Mouse (Mus musculus) midbrain, postnatal 0 days (tissue): ENCODE measurements at regions not wholly inside any gene's neighbourhood (a gene's known extent, or its start where the extent isn't known, plus 50 kb on each side); places are given as distances from the start of the nearest gene placed in this dataset.

ENCODE experiments used
- ATAC-seq: fragments of 200-750 bp; cut with Nextera tagmentation; 2 replicates; pipeline ENCODE4 v1.8.0; 2017; ENCODE audit warnings: moderate number of reproducible peaks, mild to moderate bottlenecking, moderate TSS enrichment, moderate library complexity; ENCODE audit not compliant: low FRiP score
- DNase-seq: peaks from one replicate; pipeline ENCODE4 v3.0.0-alpha.2; 2015; ENCODE audit warnings: low spot score
- H3K27ac ChIP-seq: fragments of 300-500 bp; sonication (generic); 2 replicates; pipeline ENCODE4 v1.5.1; 2014; ENCODE audit warnings: low read depth, mild to moderate bottlenecking, low read length, mixed read lengths
- H3K27me3 ChIP-seq: fragments of 300-500 bp; sonication (generic); 2 replicates; pipeline ENCODE4 v1.6.1; 2014; ENCODE audit warnings: low read length, control low read depth, mixed read lengths; ENCODE audit not compliant: insufficient read depth
- H3K36me3 ChIP-seq: fragments of 300-500 bp; sonication (generic); 2 replicates; pipeline ENCODE4 v1.6.1; 2014; ENCODE audit warnings: low read length, control low read depth, mixed read lengths; ENCODE audit not compliant: insufficient read depth
- H3K4me1 ChIP-seq: fragments of 300-500 bp; sonication (generic); 2 replicates; pipeline ENCODE4 v1.6.1; 2014; ENCODE audit warnings: mild to moderate bottlenecking, control low read depth, antibody characterized with exemption, low read length, mixed read lengths; ENCODE audit not compliant: insufficient read depth
- H3K4me2 ChIP-seq: fragments of 300-500 bp; sonication (generic); 2 replicates; pipeline ENCODE4 v1.6.1; 2014; ENCODE audit warnings: low read depth, mild to moderate bottlenecking, low read length, mixed read lengths; ENCODE audit not compliant: poor library complexity, severe bottlenecking
- H3K4me3 ChIP-seq: fragments of 300-500 bp; sonication (generic); 2 replicates; pipeline ENCODE4 v1.5.1; 2014; ENCODE audit warnings: low read depth, mild to moderate bottlenecking, low read length, moderate library complexity
- H3K9ac ChIP-seq: fragments of 300-500 bp; sonication (generic); replicated peaks from 2 replicates; pipeline ENCODE4 v1.6.1; 2014; ENCODE audit warnings: mild to moderate bottlenecking, low read length, moderate library complexity, mixed read lengths; ENCODE audit not compliant: poor library complexity, severe bottlenecking
- H3K9me3 ChIP-seq: fragments of 300-500 bp; sonication (generic); 2 replicates; pipeline ENCODE4 v1.6.1; 2016; ENCODE audit warnings: low read length, control low read depth
- CTCF ChIP-seq: IDR thresholded peaks from 2 replicates; pipeline ENCODE4 v1.5.1; 2016; ENCODE audit warnings: antibody characterized with exemption, mild to moderate bottlenecking
- WGBS: fragments of 180-500 bp; shearing (Covaris S2); extraction: QIAGEN DNeasy Blood & Tissue Kit; methylation state at CpG from one replicate; pipeline ENCODE4 v1.1.7; 2014; 5-methylcytosine and 5-hydroxymethylcytosine counted together

DNA sequence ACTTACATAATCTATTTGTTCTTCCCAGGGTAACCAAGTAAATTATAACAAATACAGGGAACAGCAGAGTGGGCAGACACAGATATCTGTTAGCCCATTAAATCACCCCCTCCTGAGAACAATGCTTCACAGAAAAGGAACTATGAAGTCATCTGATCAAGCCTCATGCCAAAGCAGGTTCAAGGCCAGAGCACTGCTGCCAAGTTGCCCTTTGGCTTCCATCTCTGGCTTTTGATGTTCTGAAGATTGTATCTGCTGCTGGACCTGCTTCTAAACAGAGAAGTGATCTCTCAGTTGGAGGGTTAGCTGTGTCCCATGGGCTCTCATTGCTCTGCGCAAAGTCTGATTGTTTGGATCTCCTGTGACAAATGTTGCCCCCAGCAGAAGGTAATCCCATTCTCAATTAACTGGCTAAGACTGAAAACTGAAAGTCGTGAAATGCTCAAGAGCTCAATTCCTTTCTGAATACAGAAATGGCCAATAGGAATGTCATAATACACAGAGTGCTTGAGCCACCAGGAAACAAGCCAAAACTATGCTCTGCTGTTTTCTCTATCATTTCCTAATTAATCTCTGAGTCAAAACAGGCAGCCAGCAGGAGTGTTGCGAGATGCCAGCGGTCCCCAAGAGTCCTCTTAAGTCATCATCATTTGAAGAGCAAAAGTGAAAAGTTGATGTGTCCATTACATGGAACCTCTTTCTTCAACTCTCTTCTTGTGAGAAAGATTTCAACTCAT, 102.0 kb upstream of the Far2 start:
- no peaks in the 10 kb centered on the region for H3K36me3 ChIP-seq
- DNase-seq (no peak), ATAC-seq (no peak)
- H3K27me3 ChIP-seq = no peaks in the 10 kb centered on the region
- H3K9me3 ChIP-seq = no peaks in the 10 kb centered on the region
- H3K4me1 ChIP-seq = no peaks in the 10 kb centered on the region
- no peak overlapping the region for H3K9ac ChIP-seq
- no peak overlapping the region for H3K27ac ChIP-seq
- no peak overlapping the region for H3K4me2 ChIP-seq
- TF ChIP-seq CTCF = no peak
- no peak overlapping the region for H3K4me3 ChIP-seq
- 76% methylated on average over 4 of the region's 4 CpGs for WGBS

DNA sequence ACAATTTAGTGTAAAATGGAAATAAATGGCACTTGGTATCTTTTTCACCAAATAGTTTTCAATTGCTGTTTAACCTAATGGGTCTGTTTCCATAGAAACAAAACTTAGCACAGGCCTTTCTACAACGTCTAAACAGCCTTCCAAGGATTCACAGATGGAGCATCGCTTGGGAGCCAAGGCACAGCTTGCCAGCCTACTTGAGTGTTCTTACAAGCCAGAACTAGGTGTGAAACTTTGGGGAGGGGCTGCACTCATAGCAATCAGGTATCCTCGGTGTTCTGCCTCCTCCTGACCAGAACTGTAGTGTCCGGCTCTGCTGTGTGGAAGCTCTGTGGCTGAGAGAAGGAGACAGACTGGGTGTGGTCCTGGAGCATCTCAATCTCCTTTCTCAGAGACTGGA, 99.1 kb upstream of the Far2 start:
- ATAC-seq = no peak
- no peak for DNase-seq
- no peak overlapping the region for H3K9ac ChIP-seq
- no peak overlapping the region for H3K4me2 ChIP-seq
- no peaks in the 10 kb centered on the region for H3K9me3 ChIP-seq
- no peak overlapping the region for H3K27ac ChIP-seq
- H3K4me1 ChIP-seq = no peaks in the 10 kb centered on the region
- H3K27me3 ChIP-seq = no peaks in the 10 kb centered on the region
- no peaks in the 10 kb centered on the region for H3K36me3 ChIP-seq
- TF ChIP-seq CTCF = no peak
- no peak overlapping the region for H3K4me3 ChIP-seq
- 82% methylated on average over 4 of the region's 4 CpGs for WGBS

DNA sequence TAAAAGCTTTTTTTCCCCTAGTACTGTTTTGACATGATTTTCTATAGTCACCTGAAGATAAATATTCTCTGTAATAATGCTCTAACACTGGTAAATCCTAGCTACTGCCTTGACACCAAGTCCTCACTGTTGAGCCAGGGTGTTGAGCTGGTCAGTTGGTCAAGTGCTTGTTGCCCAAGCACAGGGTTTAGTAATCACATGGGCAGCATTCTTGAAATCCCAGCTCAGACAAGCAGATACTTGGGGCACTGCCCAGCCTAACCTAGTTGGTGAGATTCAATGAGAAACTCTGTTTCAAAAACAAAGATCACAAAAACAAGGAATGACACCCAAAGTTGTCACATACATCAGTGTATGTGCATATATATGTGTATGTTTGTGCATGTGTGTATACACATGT, 95.4 kb upstream of the Far2 start:
- DNase-seq (no peak), ATAC-seq (no peak)
- no peak for TF ChIP-seq CTCF
- Histone ChIP-seq H3K9ac (no peak overlapping the region), H3K4me1 (no peaks in the 10 kb centered on the region), H3K27me3 (no peaks in the 10 kb centered on the region), H3K4me2 (no peak overlapping the region), H3K4me3 (no peak overlapping the region), H3K36me3 (no peaks in the 10 kb centered on the region), H3K9me3 (no peaks in the 10 kb centered on the region), H3K27ac (no peak overlapping the region)

DNA sequence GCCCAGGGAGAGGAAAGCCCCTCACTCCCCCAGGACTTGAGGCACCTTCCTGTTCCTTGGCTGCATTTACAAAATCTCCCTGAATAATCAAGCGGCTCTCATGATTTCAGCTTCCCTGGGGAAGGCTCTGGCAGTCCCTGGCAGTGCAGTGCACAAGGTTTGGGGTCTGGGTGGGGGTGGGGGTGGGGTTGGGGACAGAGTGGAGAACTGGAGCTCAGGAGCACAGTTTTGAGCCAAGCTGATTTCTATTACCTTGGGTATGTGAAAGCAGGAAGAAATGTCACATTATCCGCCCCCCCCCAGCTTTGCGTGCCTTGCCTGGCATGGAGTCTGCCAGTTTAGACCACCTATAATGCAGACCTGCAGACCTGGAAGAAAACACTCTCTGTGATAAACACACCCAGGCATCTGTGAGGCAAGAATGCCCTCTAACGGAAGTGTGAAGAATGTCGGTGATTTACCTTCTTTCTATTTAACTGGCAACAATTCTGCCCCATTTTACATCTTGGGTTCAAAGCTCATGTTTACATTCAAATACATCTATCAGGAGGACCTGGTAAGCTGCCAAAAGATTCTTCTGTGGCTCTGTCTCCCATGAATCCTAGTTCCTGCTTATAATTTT, 93.9 kb upstream of the Far2 start:
- Histone ChIP-seq H3K27me3 (no peaks in the 10 kb centered on the region), H3K4me2 (no peak overlapping the region), H3K9me3 (no peaks in the 10 kb centered on the region), H3K27ac (no peak overlapping the region), H3K4me3 (no peak overlapping the region), H3K36me3 (no peaks in the 10 kb centered on the region), H3K9ac (no peak overlapping the region), H3K4me1 (no peaks in the 10 kb centered on the region)
- ATAC-seq (peak; percentile 71; the same call in 1 of the 2 replicates), DNase-seq (peak; percentile 69)
- 50% methylated on average over 5 of the region's 5 CpGs for WGBS
- peak; percentile 76 for TF ChIP-seq CTCF

DNA sequence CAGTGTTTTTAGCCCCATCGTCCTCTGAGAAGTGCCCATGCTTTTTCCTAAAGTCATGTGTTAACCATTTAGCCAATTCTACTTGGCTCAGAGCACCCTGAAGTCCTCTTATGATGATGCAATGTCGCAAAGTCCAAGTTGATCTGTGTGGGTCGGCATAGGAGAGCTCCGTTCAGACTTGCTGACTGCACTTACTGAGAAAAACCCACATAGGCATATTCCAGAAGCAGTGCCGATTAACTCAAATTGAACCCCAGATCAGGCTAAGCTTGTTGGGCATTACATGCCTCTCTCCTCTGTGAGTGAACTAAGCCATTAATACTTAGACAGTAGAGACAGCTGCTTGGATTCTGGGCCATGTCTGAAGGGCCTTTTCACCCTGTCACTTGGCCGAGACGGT, 93.3 kb upstream of the Far2 start:
- no peaks in the 10 kb centered on the region for H3K36me3 ChIP-seq
- no peak overlapping the region for H3K4me2 ChIP-seq
- H3K4me3 ChIP-seq = no peak overlapping the region
- no peak overlapping the region for H3K27ac ChIP-seq
- H3K27me3 ChIP-seq = no peaks in the 10 kb centered on the region
- no peaks in the 10 kb centered on the region for H3K9me3 ChIP-seq
- no peak for DNase-seq
- no peak for TF ChIP-seq CTCF
- WGBS = 89% methylated on average over 7 of the region's 7 CpGs
- no peaks in the 10 kb centered on the region for H3K4me1 ChIP-seq
- no peak for ATAC-seq
- H3K9ac ChIP-seq = no peak overlapping the region

DNA sequence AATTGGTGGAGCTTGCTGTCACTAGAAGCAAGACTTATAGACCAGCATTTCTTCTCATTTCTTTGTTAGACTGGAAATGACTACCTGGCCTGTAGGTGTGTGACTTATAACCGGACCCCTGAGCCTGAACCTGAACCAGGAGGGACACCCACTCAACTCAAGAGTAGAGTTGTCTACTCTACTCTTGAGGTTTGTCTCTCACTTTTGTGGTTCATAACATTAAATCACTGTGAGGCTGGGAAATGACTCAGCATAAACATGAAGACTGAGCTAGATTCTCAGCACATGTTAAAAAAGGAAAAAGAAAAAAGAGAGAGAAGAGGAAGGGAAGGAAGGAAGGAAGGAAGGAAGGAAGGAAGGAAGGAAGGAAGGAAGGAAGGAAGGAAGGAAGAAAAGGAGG, 92.8 kb upstream of the Far2 start:
- ATAC-seq = no peak
- no peak for TF ChIP-seq CTCF

More for the DNA sequence above, 92.8 kb upstream of the Far2 start:
- H3K4me1 ChIP-seq = no peaks in the 10 kb centered on the region
- H3K27me3 ChIP-seq = no peaks in the 10 kb centered on the region
- DNase-seq = no peak
- 97% methylated on average over 1 of the region's 1 CpGs for WGBS
- H3K9me3 ChIP-seq = no peaks in the 10 kb centered on the region
- H3K9ac ChIP-seq = no peak overlapping the region
- no peak overlapping the region for H3K4me3 ChIP-seq
- H3K27ac ChIP-seq = no peak overlapping the region
- H3K36me3 ChIP-seq = no peaks in the 10 kb centered on the region
- H3K4me2 ChIP-seq = no peak overlapping the region
